Mouse (Mus musculus): Measurements from ENCODE around the gene Tubgcp2. TPM values are rescaled to one million over a fixed set of nuclear protein-coding genes. Genes with fewer than 3 reads are reported as not detected.

Gene Tubgcp2
- total and polyA plus RNA-seq, 3 experiments: 27.1 to 43.6 TPM; not detected in 1

GRCm38 (mm10) chr7:140047811-140048311, 11.4 kb upstream of the Tubgcp2 start:
- H3K4me3 ChIP-seq (ENCODE audit: control insufficient read depth in 1 of 2, insufficient read depth in 1 of 2, low read depth in 2 of 2, low read length in 2 of 2): no peak overlapping the region
- no peak overlapping the region for H3K9ac ChIP-seq (ENCODE audit: control insufficient read depth, low read depth, low read length, poor library complexity, severe bottlenecking)
- no peaks in the 10 kb centered on the region for H3K79me2 ChIP-seq (ENCODE audit: control insufficient read depth, insufficient read depth, low read length, poor library complexity)
- TF ChIP-seq POLR2A (IDR thresholded peaks at IDR 0.05; ENCODE audit: control insufficient read depth in 1 of 2, insufficient read depth in 1 of 2, low read depth in 1 of 2, low read length in 2 of 2, poor library complexity in 1 of 2): no peak
- TF ChIP-seq CTCF (IDR thresholded peaks at IDR 0.05 in 2 of 3, conservative IDR thresholded peaks at IDR 0.05 in 1 of 3; ENCODE audit: control insufficient read depth in 1 of 3, insufficient read depth in 1 of 3, low read depth in 2 of 3, low read length in 3 of 3, poor library complexity in 1 of 3, severe bottlenecking in 1 of 3): no peak
- TF ChIP-seq MAFK (IDR thresholded peaks at IDR 0.05; ENCODE audit: borderline replicate concordance, low read depth, low read length): no peak
- no peak for TF ChIP-seq SIN3A (IDR thresholded peaks at IDR 0.05; ENCODE audit: low read length)
- no peak for TF ChIP-seq JUND (IDR thresholded peaks at IDR 0.05; ENCODE audit: low read depth, low read length)
- no peak for TF ChIP-seq MYC (IDR thresholded peaks at IDR 0.05; ENCODE audit: low read depth, low read length)
- TF ChIP-seq USF1 (IDR thresholded peaks at IDR 0.05; ENCODE audit: low read depth, low read length): no peak
- TF ChIP-seq E2F4 (IDR thresholded peaks at IDR 0.05; ENCODE audit: borderline replicate concordance, low read depth, low read length): no peak
- no peak for TF ChIP-seq HCFC1 (IDR thresholded peaks at IDR 0.05; ENCODE audit: low read depth, low read length)
- no peak for TF ChIP-seq EP300 (IDR thresholded peaks at IDR 0.05; ENCODE audit: low read depth in 1 of 2, low read length in 2 of 2)
- TF ChIP-seq TBP (IDR thresholded peaks at IDR 0.05; ENCODE audit: low read depth, low read length): no peak
- no peak for TF ChIP-seq ZC3H11A (IDR thresholded peaks at IDR 0.05; ENCODE audit: low read depth, low read length)
- no peak for TF ChIP-seq SMC3 (IDR thresholded peaks at IDR 0.05; ENCODE audit: low read depth, low read length)
- TF ChIP-seq ZMIZ1 (IDR thresholded peaks at IDR 0.05; ENCODE audit: low read depth, low read length): no peak
- H3K27me3 ChIP-seq (ENCODE audit: control insufficient read depth in 1 of 2, insufficient read depth in 2 of 2, low read length in 2 of 2): peaks cover 2 to 4% of the 10 kb centered on the region in 2 experiments; a peak in 2 of 4 replicates
- H3K4me1 ChIP-seq (ENCODE audit: control insufficient read depth in 1 of 2, insufficient read depth in 2 of 2, low read length in 2 of 2): no peaks in the 10 kb centered on the region
- DNase-seq (ENCODE audit: low read depth, low spot score): no peak
- H3K9me3 ChIP-seq (replicated peaks; ENCODE audit: insufficient read depth, low read length): no peaks in the 10 kb centered on the region
- H3K36me3 ChIP-seq (ENCODE audit: control insufficient read depth in 1 of 2, insufficient read depth in 2 of 2, low read length in 2 of 2): no peaks in the 10 kb centered on the region
- no peak overlapping the region for H3K27ac ChIP-seq (ENCODE audit: control insufficient read depth, low read depth, low read length)

- H3K79me2 ChIP-seq (ENCODE audit: control insufficient read depth, insufficient read depth, low read length, poor library complexity): no peaks in the 10 kb centered on the region
- no peaks in the 10 kb centered on the region for H3K4me1 ChIP-seq (ENCODE audit: control insufficient read depth in 1 of 2, insufficient read depth in 2 of 2, low read length in 2 of 2)
- H3K36me3 ChIP-seq (ENCODE audit: control insufficient read depth in 1 of 2, insufficient read depth in 2 of 2, low read length in 2 of 2): no peaks in the 10 kb centered on the region
- no peaks in the 10 kb centered on the region for H3K9me3 ChIP-seq (replicated peaks; ENCODE audit: insufficient read depth, low read length)
- H3K27ac ChIP-seq (ENCODE audit: control insufficient read depth, low read depth, low read length): no peak overlapping the region
- TF ChIP-seq BHLHE40 (IDR thresholded peaks at IDR 0.05; ENCODE audit: borderline replicate concordance, low read depth, low read length) (no peak), JUND (IDR thresholded peaks at IDR 0.05; ENCODE audit: low read depth, low read length) (no peak), CHD1 (IDR thresholded peaks at IDR 0.05; ENCODE audit: low read depth, low read length) (no peak), MEF2A (IDR thresholded peaks at IDR 0.05; ENCODE audit: extremely low read depth, insufficient replicate concordance, low read depth, low read length, poor library complexity, severe bottlenecking) (no peak), MYC (IDR thresholded peaks at IDR 0.05; ENCODE audit: low read depth, low read length) (no peak), HCFC1 (IDR thresholded peaks at IDR 0.05; ENCODE audit: low read depth, low read length) (no peak), TBP (IDR thresholded peaks at IDR 0.05; ENCODE audit: low read depth, low read length) (no peak), MYB (IDR thresholded peaks at IDR 0.05; ENCODE audit: low read depth, low read length) (no peak), SIN3A (IDR thresholded peaks at IDR 0.05; ENCODE audit: low read length) (no peak), ELF1 (IDR thresholded peaks at IDR 0.05; ENCODE audit: low read depth, low read length) (no peak), ZMIZ1 (IDR thresholded peaks at IDR 0.05; ENCODE audit: low read depth, low read length) (no peak), TCF12 (IDR thresholded peaks at IDR 0.05; ENCODE audit: low read depth, low read length) (no peak)
- no peak overlapping the region for H3K4me3 ChIP-seq (ENCODE audit: control insufficient read depth in 1 of 2, insufficient read depth in 1 of 2, low read depth in 2 of 2, low read length in 2 of 2)
- H3K27me3 ChIP-seq (ENCODE audit: control insufficient read depth in 1 of 2, insufficient read depth in 2 of 2, low read length in 2 of 2): no peaks in the 10 kb centered on the region
- H3K9ac ChIP-seq (ENCODE audit: control insufficient read depth, low read depth, low read length, poor library complexity, severe bottlenecking): no peak overlapping the region
- no peak for DNase-seq (ENCODE audit: low read depth, low spot score)
Observed at GRCm38 (mm10) chr7:140045546-140045945, 9.1 kb upstream of the Tubgcp2 start.
